Mouse (Mus musculus) stomach, postnatal 0 days (tissue): ENCODE data around the gene Kctd19.

Experiments
- CTCF ChIP-seq: IDR thresholded peaks from 2 replicates; pipeline ENCODE4 v1.5.1; 2016; ENCODE audit warnings: antibody characterized with exemption, low read depth, mild to moderate bottlenecking, moderate library complexity
- EP300 ChIP-seq: optimal IDR thresholded peaks from 2 replicates; pipeline ENCODE3; 2016; ENCODE audit warnings: antibody characterized with exemption

GRCm38 (mm10) chr8:105433511-105433910 lies 20.2 kb upstream of the Kctd19 start:
- no peak for TF ChIP-seq CTCF
- TF ChIP-seq EP300, result no peak
